Mouse (Mus musculus): ENCODE data around the gene Gmeb1. TPM values are rescaled to one million over a fixed set of nuclear protein-coding genes. Genes with fewer than 3 reads are reported as not detected.
"Not testable (repeated sequence)": the region's sequence is repeated elsewhere in the genome, so short reads cannot be mapped to it uniquely, and the experiment has no call there.

Gmeb1 gene
- total and polyA plus RNA-seq, 3 experiments = 16.1 to 25.4 (median 19.2) TPM

- peaks cover 8% of the 10 kb centered on the region for H3K4me1 ChIP-seq (ENCODE audit: insufficient read depth, low read depth, low read length)
- no peak for DNase-seq (ENCODE audit: low spot score)
- TF ChIP-seq TAL1 (conservative IDR thresholded peaks at IDR 0.05; ENCODE audit: low read depth, low read length) (0 out of 2 replicates have a peak, but pooled peaks have one; percentile 29), CTCF (IDR thresholded peaks at IDR 0.05; ENCODE audit: low read depth, low read length) (no peak)
- H3K4me3 ChIP-seq (ENCODE audit: low read depth, low read length) = no peak overlapping the region
- H3K27me3 ChIP-seq (ENCODE audit: insufficient read depth, low read length) = no peaks in the 10 kb centered on the region
- no peak for ATAC-seq (ENCODE audit: extremely low read depth, insufficient number of reproducible peaks, low FRiP score, poor library complexity, severe bottlenecking)
- peaks cover 77% of the 10 kb centered on the region for H3K36me3 ChIP-seq (replicated peaks)
- H3K9me3 ChIP-seq (replicated peaks) = no peaks in the 10 kb centered on the region
Measured at GRCm38 (mm10) chr4:132241208-132241607, 20.2 kb downstream of the Gmeb1 start.

- H3K4me1 ChIP-seq (ENCODE audit: insufficient read depth, low read depth, low read length) = peaks cover 8% of the 10 kb centered on the region
- no peak overlapping the region for H3K4me3 ChIP-seq (ENCODE audit: low read depth, low read length)
- no peaks in the 10 kb centered on the region for H3K27me3 ChIP-seq (ENCODE audit: insufficient read depth, low read length)
- no peaks in the 10 kb centered on the region for H3K9me3 ChIP-seq (replicated peaks)
- TF ChIP-seq GATA2 (IDR thresholded peaks at IDR 0.05; ENCODE audit: borderline replicate concordance, low read depth, low read length) (no peak), CTCF (IDR thresholded peaks at IDR 0.05; ENCODE audit: low read depth, low read length) (no peak), POLR2AphosphoS5 (IDR thresholded peaks at IDR 0.05; ENCODE audit: insufficient replicate concordance, low read depth, low read length) (no peak), GATA1 (IDR thresholded peaks at IDR 0.05; ENCODE audit: borderline replicate concordance, low read length) (no peak), TAL1 (conservative IDR thresholded peaks at IDR 0.05; ENCODE audit: low read depth, low read length) (no peak)
- H3K36me3 ChIP-seq (replicated peaks) = peaks cover 76% of the 10 kb centered on the region
- no peak for ATAC-seq (ENCODE audit: extremely low read depth, insufficient number of reproducible peaks, low FRiP score, poor library complexity, severe bottlenecking)
- DNase-seq (ENCODE audit: low spot score) = no peak
Measured at GRCm38 (mm10) chr4:132240367-132240766, 21.0 kb downstream of the Gmeb1 start.

GRCm38 (mm10) chr4:132238356-132238755 is 23.0 kb downstream of the Gmeb1 start:
- TF ChIP-seq POLR2AphosphoS5 (IDR thresholded peaks at IDR 0.05; ENCODE audit: insufficient replicate concordance, low read depth, low read length) (no peak), TAL1 (conservative IDR thresholded peaks at IDR 0.05; ENCODE audit: low read depth, low read length) (no peak), CTCF (IDR thresholded peaks at IDR 0.05; ENCODE audit: low read depth, low read length) (no peak), GATA2 (IDR thresholded peaks at IDR 0.05; ENCODE audit: borderline replicate concordance, low read depth, low read length) (no peak), GATA1 (IDR thresholded peaks at IDR 0.05; ENCODE audit: borderline replicate concordance, low read length) (no peak)
- H3K36me3 ChIP-seq (replicated peaks) = peaks cover 83% of the 10 kb centered on the region
- no peak overlapping the region for H3K4me3 ChIP-seq (ENCODE audit: low read depth, low read length)
- ATAC-seq (ENCODE audit: extremely low read depth, insufficient number of reproducible peaks, low FRiP score, poor library complexity, severe bottlenecking) (no peak), DNase-seq (ENCODE audit: low spot score) (no peak)
- no peaks in the 10 kb centered on the region for H3K27me3 ChIP-seq (ENCODE audit: insufficient read depth, low read length)
- H3K4me1 ChIP-seq (ENCODE audit: insufficient read depth, low read depth, low read length) = peaks cover 8% of the 10 kb centered on the region
- no peaks in the 10 kb centered on the region for H3K9me3 ChIP-seq (replicated peaks)

GRCm38 (mm10) chr4:132234710-132235109 is 26.7 kb downstream of the Gmeb1 start:
- DNase-seq (ENCODE audit: low spot score) (no peak), ATAC-seq (ENCODE audit: extremely low read depth, insufficient number of reproducible peaks, low FRiP score, poor library complexity, severe bottlenecking) (no peak)
- TF ChIP-seq POLR2AphosphoS5 (IDR thresholded peaks at IDR 0.05; ENCODE audit: insufficient replicate concordance, low read depth, low read length) (no peak), GATA2 (IDR thresholded peaks at IDR 0.05; ENCODE audit: borderline replicate concordance, low read depth, low read length) (no peak), CTCF (IDR thresholded peaks at IDR 0.05; ENCODE audit: low read depth, low read length) (no peak), GATA1 (IDR thresholded peaks at IDR 0.05; ENCODE audit: borderline replicate concordance, low read length) (no peak), TAL1 (conservative IDR thresholded peaks at IDR 0.05; ENCODE audit: low read depth, low read length) (no peak)
- Histone ChIP-seq H3K4me1 (ENCODE audit: insufficient read depth, low read depth, low read length) (no peaks in the 10 kb centered on the region), H3K36me3 (replicated peaks) (peaks cover 91% of the 10 kb centered on the region), H3K27me3 (ENCODE audit: insufficient read depth, low read length) (no peaks in the 10 kb centered on the region), H3K9me3 (replicated peaks) (no peaks in the 10 kb centered on the region), H3K4me3 (ENCODE audit: low read depth, low read length) (no peak overlapping the region)

- Histone ChIP-seq H3K9me3 (replicated peaks) (no peaks in the 10 kb centered on the region), H3K36me3 (replicated peaks) (peaks cover 94% of the 10 kb centered on the region), H3K4me1 (ENCODE audit: insufficient read depth, low read depth, low read length) (0 out of 2 replicates have a peak, but pooled peaks cover 4% of the 10 kb centered on the region), H3K27me3 (ENCODE audit: insufficient read depth, low read length) (no peaks in the 10 kb centered on the region), H3K4me3 (ENCODE audit: low read depth, low read length) (no peak overlapping the region)
- no peak for TF ChIP-seq POLR2AphosphoS5 (IDR thresholded peaks at IDR 0.05; ENCODE audit: insufficient replicate concordance, low read depth, low read length)
- no peak for TF ChIP-seq GATA2 (IDR thresholded peaks at IDR 0.05; ENCODE audit: borderline replicate concordance, low read depth, low read length)
- TF ChIP-seq CTCF (IDR thresholded peaks at IDR 0.05; ENCODE audit: low read depth, low read length) = no peak
- TF ChIP-seq GATA1 (IDR thresholded peaks at IDR 0.05; ENCODE audit: borderline replicate concordance, low read length) = no peak
- no peak for TF ChIP-seq TAL1 (conservative IDR thresholded peaks at IDR 0.05; ENCODE audit: low read depth, low read length)
- ATAC-seq (ENCODE audit: extremely low read depth, insufficient number of reproducible peaks, low FRiP score, poor library complexity, severe bottlenecking) (no peak), DNase-seq (ENCODE audit: low spot score) (no peak)
Measured at GRCm38 (mm10) chr4:132230422-132230821, 31.0 kb downstream of the Gmeb1 start.

- DNase-seq (ENCODE audit: low spot score); ATAC-seq (ENCODE audit: extremely low read depth, insufficient number of reproducible peaks, low FRiP score, poor library complexity, severe bottlenecking); H3K4me3 ChIP-seq (ENCODE audit: low read depth, low read length); H3K27me3 ChIP-seq (ENCODE audit: insufficient read depth, low read length); H3K9me3 ChIP-seq (replicated peaks): not testable (repeated sequence)
- peaks cover 41% of the 10 kb centered on the region for H3K36me3 ChIP-seq (replicated peaks)
- peaks cover 22% of the 10 kb centered on the region for H3K4me1 ChIP-seq (ENCODE audit: insufficient read depth, low read depth, low read length)
Measured at GRCm38 (mm10) chr4:132222001-132222400, 39.4 kb downstream of the Gmeb1 start.

- not testable (repeated sequence) for DNase-seq (ENCODE audit: low spot score); H3K4me3 ChIP-seq (ENCODE audit: low read depth, low read length); ATAC-seq (ENCODE audit: extremely low read depth, insufficient number of reproducible peaks, low FRiP score, poor library complexity, severe bottlenecking); H3K9me3 ChIP-seq (replicated peaks); H3K27me3 ChIP-seq (ENCODE audit: insufficient read depth, low read length)
- H3K36me3 ChIP-seq (replicated peaks) = peaks cover 10% of the 10 kb centered on the region
- peaks cover 26% of the 10 kb centered on the region for H3K4me1 ChIP-seq (ENCODE audit: insufficient read depth, low read depth, low read length)
Measured at GRCm38 (mm10) chr4:132218439-132218838, 43.0 kb downstream of the Gmeb1 start.

Data from G1E (cell line).